12 mouse cellular contexts compared by ENCODE assay signal in genomic region chr10:86381922-86382260, GRCm38 (mm10).
"Had no signal": no experiment of that assay in that cellular context is flagged by ENCODE, and none has a peak within 500 bp of the region (broad histone marks: within the 10 kb centered on the region; RNA-seq: fewer than 3 reads in every experiment).

No protein-coding gene starts in this region.

- DNase-seq: kidney, postnatal 14 days; left cerebral cortex, postnatal 4 days; lung, adult 18-20 months; retina, postnatal 1 day; right cerebral cortex, postnatal 4 days; spleen, adult 18-20 months; thymus, postnatal 36 days had no signal

- H3K36me3 ChIP-seq: limb, embryonic 13.5 days; midbrain, embryonic 12.5 days; neural tube, embryonic 13.5 days had no signal

- H3K27ac ChIP-seq: limb, embryonic 13.5 days; liver, embryonic 14.5 days; midbrain, embryonic 12.5 days; neural tube, embryonic 13.5 days had no signal

- H3K4me1 ChIP-seq: limb, embryonic 13.5 days; midbrain, embryonic 12.5 days had no signal

- H3K9ac ChIP-seq: limb, embryonic 13.5 days; liver, embryonic 14.5 days; midbrain, embryonic 12.5 days; neural tube, embryonic 13.5 days had no signal

- H3K4me3 ChIP-seq: limb, embryonic 13.5 days; midbrain, embryonic 12.5 days; neural tube, embryonic 13.5 days had no signal

- ATAC-seq: midbrain, embryonic 16.5 days had no signal

- H3K27me3 ChIP-seq: limb, embryonic 13.5 days; midbrain, embryonic 12.5 days; neural tube, embryonic 13.5 days had no signal

- H3K4me2 ChIP-seq: limb, embryonic 13.5 days; midbrain, embryonic 12.5 days; neural tube, embryonic 13.5 days had no signal

- H3K9me3 ChIP-seq: limb, embryonic 13.5 days; midbrain, embryonic 12.5 days; neural tube, embryonic 13.5 days had no signal
